Mouse (Mus musculus): ENCODE results near the gene Gcg.

The Gcg gene

GRCm38 (mm10) chr2:62483550-62483949 lies at the start of gene Gcg:
Gcg (minus strand) TSS chr2:62483650.
- DNase-seq (ENCODE audit: low read depth, low spot score): no peak

GRCm38 (mm10) chr2:62531065-62531464 lies 47.6 kb upstream of the Gcg start:
- no peak for DNase-seq (ENCODE audit: low read depth, low spot score)

GRCm38 (mm10) chr2:62526399-62526798 lies 42.9 kb upstream of the Gcg start:
- no peak for DNase-seq (ENCODE audit: low read depth, low spot score)

- no peak for DNase-seq (ENCODE audit: low read depth, low spot score)
Observed at GRCm38 (mm10) chr2:62517790-62518189, 34.3 kb upstream of the Gcg start.

- no peak for DNase-seq (ENCODE audit: low read depth, low spot score)
Observed at GRCm38 (mm10) chr2:62514477-62514876, 31.0 kb upstream of the Gcg start.

GRCm38 (mm10) chr2:62513477-62513876 lies 30.0 kb upstream of the Gcg start:
- DNase-seq (ENCODE audit: low read depth, low spot score): no peak

GRCm38 (mm10) chr2:62507130-62507529 lies 23.7 kb upstream of the Gcg start:
- DNase-seq (ENCODE audit: low read depth, low spot score): no peak

- DNase-seq (ENCODE audit: low read depth, low spot score): no peak
Observed at GRCm38 (mm10) chr2:62506441-62506840, 23.0 kb upstream of the Gcg start.

- DNase-seq (ENCODE audit: low read depth, low spot score): no peak
Observed at GRCm38 (mm10) chr2:62504269-62504796, 20.9 kb upstream of the Gcg start.

- DNase-seq (ENCODE audit: low read depth, low spot score): no peak
Observed at GRCm38 (mm10) chr2:62503326-62503725, 19.9 kb upstream of the Gcg start.

GRCm38 (mm10) chr2:62502516-62502915 lies 19.1 kb upstream of the Gcg start:
- no peak for DNase-seq (ENCODE audit: low read depth, low spot score)

GRCm38 (mm10) chr2:62498821-62499220 lies 15.4 kb upstream of the Gcg start:
- no peak for DNase-seq (ENCODE audit: low read depth, low spot score)

- no peak for DNase-seq (ENCODE audit: low read depth, low spot score)
Observed at GRCm38 (mm10) chr2:62498086-62498485, 14.6 kb upstream of the Gcg start.

- no peak for DNase-seq (ENCODE audit: low read depth, low spot score)
Observed at GRCm38 (mm10) chr2:62497333-62498002, 14.0 kb upstream of the Gcg start.

GRCm38 (mm10) chr2:62495407-62495806 lies 12.0 kb upstream of the Gcg start:
- DNase-seq (ENCODE audit: low read depth, low spot score): no peak

GRCm38 (mm10) chr2:62489832-62490231 lies 6.4 kb upstream of the Gcg start:
- no peak for DNase-seq (ENCODE audit: low read depth, low spot score)

GRCm38 (mm10) chr2:62484906-62485305 lies 1.5 kb upstream of the Gcg start:
- DNase-seq (ENCODE audit: low read depth, low spot score): no peak

- no peak for DNase-seq (ENCODE audit: low read depth, low spot score)
Observed at GRCm38 (mm10) chr2:62480285-62481198, 2.9 kb downstream of the Gcg start.

GRCm38 (mm10) chr2:62469551-62469950 lies 13.9 kb downstream of the Gcg start:
- no peak for DNase-seq (ENCODE audit: low read depth, low spot score)

- no peak for DNase-seq (ENCODE audit: low read depth, low spot score)
Observed at GRCm38 (mm10) chr2:62463287-62463686, 20.2 kb downstream of the Gcg start.

GRCm38 (mm10) chr2:62462174-62462573 lies 21.3 kb downstream of the Gcg start:
- DNase-seq (ENCODE audit: low read depth, low spot score): no peak

GRCm38 (mm10) chr2:62460815-62461450 lies 22.5 kb downstream of the Gcg start:
- no peak for DNase-seq (ENCODE audit: low read depth, low spot score)
